Mouse (Mus musculus): Measurements from ENCODE around the gene Amotl1. TPM values are rescaled to one million over a fixed set of nuclear protein-coding genes. Genes with fewer than 3 reads are reported as not detected.
A peak's percentile ranks its signal among the peaks of the same experiment; 100 is the strongest.

Gene Amotl1
- total RNA-seq, 2 experiments from 2014 or later, result 11.8 to 15.8 TPM

DNA sequence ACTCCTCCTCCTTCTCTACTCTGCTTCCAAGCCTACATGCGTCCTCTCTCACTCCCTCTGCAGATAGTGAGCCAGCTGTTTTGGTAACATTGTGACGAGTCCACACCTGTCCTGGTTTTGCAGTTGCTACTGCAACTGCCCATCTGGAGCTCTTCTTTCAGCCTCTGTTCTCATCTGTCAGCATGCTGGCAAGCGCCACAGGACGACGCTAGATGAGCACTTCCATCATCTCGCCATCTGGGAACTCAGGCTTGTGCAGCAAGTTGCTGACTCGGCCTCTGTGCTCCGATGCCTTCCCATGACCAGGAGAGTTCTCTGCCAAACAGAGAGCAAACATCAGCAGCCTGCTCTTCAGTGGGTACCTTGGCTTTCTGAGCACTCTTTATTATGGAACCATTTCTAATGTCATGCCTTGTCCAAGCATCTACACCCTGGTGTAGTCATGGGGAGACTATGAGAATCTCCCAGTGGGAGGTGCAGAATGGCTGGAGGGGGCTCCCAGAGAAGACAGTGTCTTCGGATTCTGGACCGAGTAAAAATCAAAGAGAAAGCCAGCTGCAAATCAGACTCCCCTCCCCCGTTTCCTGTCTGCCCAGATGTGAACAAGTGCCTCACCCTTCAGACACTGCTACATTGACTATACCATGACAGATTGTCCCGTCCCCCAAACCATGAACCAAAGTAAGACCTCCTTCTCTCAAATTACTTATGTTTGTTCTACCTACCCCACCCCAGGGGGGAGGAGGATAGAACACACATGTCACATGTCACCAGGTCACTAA lies 97.1 kb downstream of the Amotl1 start:
- no peak for TF ChIP-seq CTCF (conservative IDR thresholded peaks at IDR 0.05)
- no peak overlapping the region for H3K27ac ChIP-seq
- no peak for DNase-seq (ENCODE audit: low spot score in 2 of 2)
- no peak overlapping the region for H3K4me3 ChIP-seq

DNA sequence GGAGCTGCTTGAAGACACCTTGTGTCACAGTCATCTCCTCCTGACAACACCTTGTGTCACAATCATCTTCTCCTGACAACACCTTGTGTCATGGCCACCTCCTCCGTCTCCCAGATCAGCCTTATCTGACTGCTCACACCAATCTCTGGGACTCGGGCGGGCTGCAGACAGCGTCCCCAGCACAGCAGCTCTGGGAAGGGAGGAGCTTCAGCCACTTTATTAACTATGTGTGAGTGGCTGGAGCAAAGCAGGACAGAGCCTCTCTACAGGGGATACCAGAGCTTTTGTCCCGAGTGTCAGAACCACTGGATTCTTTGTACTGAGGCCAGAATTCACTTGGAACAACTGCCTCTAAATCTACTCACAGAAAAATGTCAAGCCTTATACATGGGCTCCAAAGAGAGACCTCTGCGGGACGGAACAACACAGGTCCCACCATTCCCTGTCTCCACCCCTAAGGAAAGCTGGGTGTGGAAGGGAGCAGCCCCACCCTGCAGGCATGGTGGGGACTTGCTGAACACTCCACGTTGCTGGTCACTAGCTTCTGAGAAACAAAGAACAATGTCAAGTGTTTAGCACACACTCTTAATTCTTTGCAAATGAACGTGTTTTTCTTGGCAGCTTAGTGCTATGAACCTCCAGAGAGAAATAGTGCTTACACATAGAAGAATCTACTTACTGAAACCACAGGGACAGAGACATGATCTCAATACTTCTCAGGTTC lies 100.7 kb downstream of the Amotl1 start:
- Histone ChIP-seq H3K4me3 (no peak overlapping the region), H3K27ac (no peak overlapping the region)
- no peak for DNase-seq (ENCODE audit: low spot score in 2 of 2)
- no peak for TF ChIP-seq CTCF (conservative IDR thresholded peaks at IDR 0.05)

DNA sequence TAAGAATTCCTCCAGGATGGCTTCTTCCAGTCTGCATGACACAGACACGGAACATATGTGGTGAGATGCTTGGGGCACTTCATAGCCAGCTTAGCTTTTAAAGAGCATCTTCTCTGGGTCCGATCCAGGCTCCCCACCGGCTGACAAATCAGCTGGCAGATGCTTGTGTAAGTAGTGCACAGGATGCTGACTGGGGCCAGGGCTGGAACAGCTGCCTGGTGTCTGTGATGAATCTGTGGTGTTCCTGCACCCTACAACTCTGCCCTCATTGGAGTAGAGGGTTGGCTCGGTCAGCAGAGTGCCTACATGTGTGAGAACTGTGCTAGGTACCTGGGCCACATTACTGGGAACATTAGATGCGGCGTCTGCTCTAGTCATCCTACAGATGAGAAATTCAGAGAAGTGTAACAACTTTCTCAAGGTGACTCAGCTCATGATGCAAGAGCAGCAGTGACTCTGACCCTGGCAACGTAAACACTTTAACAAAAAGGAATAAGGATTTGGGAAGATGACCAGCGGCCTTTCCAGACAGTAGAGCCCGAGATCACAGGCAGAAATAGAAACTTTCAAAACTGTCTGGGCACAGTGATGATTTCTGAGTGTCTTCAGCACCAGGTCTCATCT lies 109.9 kb downstream of the Amotl1 start:
- Histone ChIP-seq H3K4me3 (no peak overlapping the region), H3K27ac (no peak overlapping the region)
- no peak for DNase-seq (ENCODE audit: low spot score in 2 of 2)
- no peak for TF ChIP-seq CTCF (conservative IDR thresholded peaks at IDR 0.05)

DNA sequence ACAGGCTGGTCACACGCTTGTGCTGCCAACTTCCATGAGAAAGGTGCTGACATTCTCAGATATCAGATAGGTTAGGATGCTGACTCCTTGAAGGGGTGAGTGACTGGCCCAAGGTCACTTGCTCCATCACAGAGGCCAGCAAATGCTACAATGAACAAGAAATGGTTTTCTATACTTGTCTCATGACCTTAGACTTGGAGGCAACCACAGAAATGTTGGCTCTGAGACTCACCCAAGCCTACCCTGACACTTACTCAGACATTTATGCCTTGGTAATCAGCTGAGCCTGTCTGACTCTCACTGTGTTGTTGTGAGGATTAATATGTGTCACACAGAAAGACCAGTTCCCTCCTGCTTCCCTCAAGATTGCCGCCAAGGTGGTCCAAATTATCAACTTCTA lies 111.2 kb downstream of the Amotl1 start:
- no peak overlapping the region for H3K4me3 ChIP-seq
- TF ChIP-seq CTCF (conservative IDR thresholded peaks at IDR 0.05), result no peak
- H3K27ac ChIP-seq, result no peak overlapping the region
- no peak for DNase-seq (ENCODE audit: low spot score in 2 of 2)

DNA sequence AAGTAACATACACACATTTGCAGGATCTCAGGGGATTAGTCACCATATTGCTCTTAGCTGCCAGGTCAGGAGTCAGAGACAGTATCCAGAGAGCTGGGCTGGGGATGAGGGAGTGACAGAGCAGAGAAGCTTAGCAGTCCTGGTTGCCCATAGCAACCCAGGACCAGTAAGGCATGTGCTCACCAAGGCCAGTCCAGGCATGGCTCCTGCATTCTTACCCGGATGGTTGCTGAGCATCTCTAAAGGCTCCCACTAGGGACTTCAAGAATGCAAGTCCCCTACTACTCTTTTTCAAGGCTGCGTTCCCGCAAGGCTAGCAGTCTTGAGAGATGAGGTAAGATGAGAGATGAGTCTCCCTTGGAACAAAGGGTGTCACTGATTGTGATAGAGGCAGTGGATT lies 112.6 kb downstream of the Amotl1 start:
- Histone ChIP-seq H3K27ac (no peak overlapping the region), H3K4me3 (no peak overlapping the region)
- TF ChIP-seq CTCF (conservative IDR thresholded peaks at IDR 0.05), result no peak
- no peak for DNase-seq (ENCODE audit: low spot score in 2 of 2)

DNA sequence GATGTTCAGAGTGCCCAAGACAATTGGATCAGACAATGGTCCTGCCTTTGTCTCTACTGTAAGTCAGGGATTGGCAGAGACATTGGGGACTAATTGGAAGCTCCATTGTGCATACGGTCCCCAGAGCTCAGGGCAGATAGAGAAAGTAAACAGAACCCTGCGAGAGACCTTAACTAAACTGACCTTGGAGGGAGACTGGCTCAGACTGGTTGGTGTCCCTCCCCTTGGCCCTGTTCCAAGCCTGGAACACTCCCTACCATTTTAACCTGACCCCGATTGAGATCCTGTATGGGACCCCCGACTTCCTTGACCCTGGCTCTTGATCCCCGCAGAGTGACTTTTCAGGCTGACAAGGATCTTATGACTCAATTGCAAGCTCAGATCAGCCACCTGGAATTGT lies 114.9 kb downstream of the Amotl1 start:
- DNase-seq (ENCODE audit: low spot score in 2 of 2), result no peak
- no peak overlapping the region for H3K27ac ChIP-seq
- no peak overlapping the region for H3K4me3 ChIP-seq
- no peak for TF ChIP-seq CTCF (conservative IDR thresholded peaks at IDR 0.05)

DNA sequence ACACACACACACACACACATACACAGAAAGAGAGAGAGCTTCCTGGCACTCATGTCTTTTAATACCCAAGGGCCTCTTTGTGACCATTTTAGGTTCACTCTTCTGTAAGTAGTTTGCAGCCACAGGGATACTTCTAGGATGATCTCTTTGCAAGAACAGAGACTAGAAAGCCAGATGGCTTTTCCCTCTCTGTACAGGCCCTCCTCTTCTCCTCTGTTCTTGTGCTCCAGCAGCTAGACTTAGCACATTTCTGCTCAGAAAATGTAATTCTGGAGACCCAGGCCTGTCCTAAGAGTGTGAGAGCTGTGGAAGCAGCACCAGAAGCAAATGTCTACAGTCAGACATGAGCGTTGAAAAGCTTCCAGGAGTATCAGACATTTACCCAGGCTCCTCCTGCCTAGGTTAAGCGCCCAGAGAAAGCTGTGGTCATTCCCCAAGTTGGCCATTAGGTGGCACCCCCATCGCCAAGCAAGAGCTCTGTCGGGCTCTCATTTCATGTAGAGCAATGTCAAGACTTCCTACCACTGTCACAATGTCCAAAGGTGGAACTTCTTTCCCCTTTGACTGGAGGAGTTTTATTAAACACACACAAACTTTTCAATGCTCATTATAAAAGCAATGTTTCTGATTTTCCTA lies 121.3 kb downstream of the Amotl1 start:
- no peak overlapping the region for H3K4me3 ChIP-seq
- peak; percentile 75 to 82 for DNase-seq (ENCODE audit: low spot score in 2 of 2)
- TF ChIP-seq CTCF (conservative IDR thresholded peaks at IDR 0.05), result peak; percentile 97
- H3K27ac ChIP-seq, result no peak overlapping the region

DNA sequence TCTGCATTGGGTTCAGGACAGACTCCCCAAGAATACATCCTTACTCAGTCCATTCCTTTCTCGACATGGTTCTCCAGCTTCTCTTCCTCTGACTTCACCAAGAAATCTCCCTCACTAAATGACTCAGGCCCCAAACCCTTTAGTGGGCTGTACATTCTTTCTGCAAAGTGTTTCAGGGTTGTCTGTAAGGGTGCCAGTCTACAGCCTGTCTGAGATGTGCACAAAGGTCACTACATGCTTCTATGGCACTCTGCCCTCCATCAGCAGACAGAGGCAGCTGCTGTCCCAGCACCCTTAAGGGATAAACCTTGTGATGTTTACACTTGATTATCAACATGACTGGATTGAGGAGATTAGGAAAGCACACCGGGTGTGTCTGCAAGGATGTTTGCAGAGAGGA lies 123.2 kb downstream of the Amotl1 start:
- TF ChIP-seq CTCF (conservative IDR thresholded peaks at IDR 0.05), result no peak
- no peak for DNase-seq (ENCODE audit: low spot score in 2 of 2)
- Histone ChIP-seq H3K4me3 (no peak overlapping the region), H3K27ac (no peak overlapping the region)

DNA sequence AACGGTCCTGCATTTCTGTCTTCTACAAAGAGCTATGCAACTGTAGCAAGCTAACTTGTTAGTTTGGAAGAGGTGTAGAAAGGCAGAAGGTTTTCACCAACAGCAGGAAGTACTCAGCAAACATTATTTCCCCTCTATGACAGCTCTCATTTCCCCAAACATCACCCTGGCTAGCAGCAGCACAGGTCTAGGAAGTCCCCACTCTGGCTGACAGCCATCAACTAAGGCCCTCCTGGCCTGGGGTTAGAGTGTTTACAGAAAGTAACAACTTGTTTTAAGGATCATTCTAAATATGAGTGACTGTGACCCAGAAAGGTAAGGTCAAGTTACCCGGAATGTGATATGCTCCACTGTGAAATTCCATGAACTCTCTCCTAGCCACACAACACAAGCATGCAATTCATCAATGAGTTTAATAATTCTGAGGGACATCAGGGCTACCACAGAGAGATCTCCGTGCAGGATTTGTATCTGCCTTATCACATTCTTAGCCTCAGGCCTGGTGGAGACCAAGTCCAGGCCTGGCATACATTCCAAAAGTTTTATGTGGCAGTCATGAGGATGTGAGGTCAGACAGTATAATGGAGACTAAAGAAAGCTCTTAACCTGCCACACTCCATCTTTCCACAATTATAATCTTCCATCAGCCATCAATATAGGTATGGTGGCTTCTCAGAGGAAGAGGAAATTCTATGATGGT lies 123.7 kb downstream of the Amotl1 start:
- TF ChIP-seq CTCF (conservative IDR thresholded peaks at IDR 0.05), result no peak
- DNase-seq (ENCODE audit: low spot score in 2 of 2), result no peak
- Histone ChIP-seq H3K4me3 (no peak overlapping the region), H3K27ac (no peak overlapping the region)

DNA sequence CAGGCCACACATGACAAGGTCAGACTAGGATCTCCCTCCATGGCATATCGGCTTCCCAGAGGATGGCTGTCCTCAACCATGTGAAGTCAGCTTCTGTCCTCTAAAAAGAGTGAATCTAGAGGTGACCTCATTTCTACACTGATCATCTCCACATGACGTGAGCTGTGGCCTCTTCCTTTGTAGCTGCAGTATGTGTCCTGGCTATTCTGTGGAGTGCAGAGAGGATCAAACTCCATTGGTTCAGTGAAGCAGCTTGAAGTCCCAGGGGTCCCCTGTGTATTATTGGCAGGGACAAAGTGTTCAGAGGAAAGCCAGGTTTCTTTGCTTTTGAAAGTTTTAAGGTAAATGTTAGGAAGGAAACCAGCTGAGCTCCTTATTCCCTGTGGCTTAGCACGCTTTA lies 126.8 kb downstream of the Amotl1 start:
- no peak for DNase-seq (ENCODE audit: low spot score in 2 of 2)
- Histone ChIP-seq H3K27ac (no peak overlapping the region), H3K4me3 (no peak overlapping the region)
- no peak for TF ChIP-seq CTCF (conservative IDR thresholded peaks at IDR 0.05)

DNA sequence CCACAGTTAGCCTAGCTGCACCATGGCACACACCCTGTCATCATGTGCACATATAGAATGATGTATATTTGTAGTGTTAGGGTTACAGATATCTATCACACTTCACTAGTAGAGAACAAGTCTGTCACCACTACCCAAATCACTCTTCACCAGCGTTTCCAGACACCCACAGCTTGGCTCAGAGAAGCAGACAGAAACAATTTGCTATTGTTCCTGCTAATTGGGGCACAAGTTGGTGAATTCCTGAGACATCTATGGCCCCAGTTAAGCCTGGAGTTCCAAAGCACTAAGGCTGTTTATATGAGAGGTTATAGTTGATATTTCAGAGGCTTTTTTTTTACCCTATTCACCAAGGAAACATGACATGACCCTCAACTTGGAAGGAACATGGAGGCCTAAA lies 127.6 kb downstream of the Amotl1 start:
- TF ChIP-seq CTCF (conservative IDR thresholded peaks at IDR 0.05), result no peak
- Histone ChIP-seq H3K4me3 (no peak overlapping the region), H3K27ac (no peak overlapping the region)
- DNase-seq (ENCODE audit: low spot score in 2 of 2), result no peak

DNA sequence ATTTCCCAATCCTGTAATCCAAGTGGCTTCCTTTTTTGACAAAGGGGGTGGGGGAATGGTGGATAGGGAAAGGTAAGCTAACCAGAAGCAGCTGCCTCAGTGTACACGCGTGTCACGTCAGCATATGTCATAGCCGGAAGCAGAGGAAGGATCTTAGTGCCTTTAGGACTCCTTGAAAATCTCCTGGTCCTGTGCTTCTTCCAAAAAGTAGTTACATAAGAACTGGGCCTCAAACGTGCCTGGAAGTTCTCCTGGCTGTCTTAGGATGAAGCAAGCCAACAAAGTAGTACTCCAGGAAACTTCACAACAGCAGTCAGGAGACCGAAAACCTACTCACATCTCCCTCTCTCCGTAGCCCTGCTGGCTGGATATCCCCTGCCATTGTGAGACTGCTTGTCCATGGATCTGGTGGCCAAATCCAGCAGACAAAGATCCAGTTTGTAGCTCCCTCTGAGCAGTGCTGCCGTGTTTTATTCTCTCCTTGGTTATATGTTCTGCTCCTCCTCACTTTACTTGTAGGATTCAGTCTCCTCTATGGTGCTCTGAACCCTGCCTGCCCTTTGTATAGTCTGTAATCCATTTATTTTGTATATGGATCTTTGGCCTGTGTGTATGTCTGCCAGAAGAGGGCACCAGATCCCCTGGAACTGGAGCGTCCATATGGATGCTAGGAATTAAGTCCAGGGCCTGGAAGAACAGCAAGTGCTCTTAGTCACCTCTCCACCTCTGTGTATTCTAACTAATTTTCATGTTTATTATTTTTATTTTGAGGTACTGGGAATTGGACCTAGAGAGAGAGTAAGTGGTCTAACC lies 132.0 kb downstream of the Amotl1 start:
- H3K4me3 ChIP-seq, result no peak overlapping the region
- H3K27ac ChIP-seq, result no peak overlapping the region
- TF ChIP-seq CTCF (conservative IDR thresholded peaks at IDR 0.05), result peak; percentile 81
- DNase-seq (ENCODE audit: low spot score in 2 of 2), result peak; percentile 12 to 52
